Mouse (Mus musculus) WW6 (cell line): ENCODE results near the gene Cyp2b10.
"Not testable (repeated sequence)": the region's sequence is repeated elsewhere in the genome, so short reads cannot be mapped to it uniquely, and the experiment has no call there.

ENCODE experiments used
- DNase-seq: peaks from one replicate; pipeline ENCODE4 v3.0.0-alpha.2; 2013; ENCODE audit warnings: low read depth, low spot score

Cyp2b10 gene

GRCm38 (mm10) chr7:25897411-25897810 lies at the start of gene Cyp2b10:
Gene Cyp2b10 (plus strand): TSS chr7:25897620.
- DNase-seq = no peak

GRCm38 (mm10) chr7:25847722-25848443 lies 49.5 kb upstream of the Cyp2b10 start:
- peak; percentile 69 for DNase-seq

GRCm38 (mm10) chr7:25848444-25848812 lies 49.0 kb upstream of the Cyp2b10 start:
- peak; percentile 28 for DNase-seq

- peak; percentile 48 for DNase-seq
These were observed 42.3 kb upstream of the Cyp2b10 start for GRCm38 (mm10) chr7:25855082-25855481.

- no peak for DNase-seq
These were observed 37.2 kb upstream of the Cyp2b10 start for GRCm38 (mm10) chr7:25859962-25860870.

- no peak for DNase-seq
These were observed 35.1 kb upstream of the Cyp2b10 start for GRCm38 (mm10) chr7:25862365-25862764.

GRCm38 (mm10) chr7:25863756-25864155 lies 33.7 kb upstream of the Cyp2b10 start:
- no peak for DNase-seq

- DNase-seq = no peak
These were observed 32.6 kb upstream of the Cyp2b10 start for GRCm38 (mm10) chr7:25864861-25865260.

GRCm38 (mm10) chr7:25869789-25870188 lies 27.6 kb upstream of the Cyp2b10 start:
- no peak for DNase-seq

- DNase-seq = no peak
These were observed 24.8 kb upstream of the Cyp2b10 start for GRCm38 (mm10) chr7:25872624-25873023.

- no peak for DNase-seq
These were observed 18.7 kb upstream of the Cyp2b10 start for GRCm38 (mm10) chr7:25878735-25879134.

GRCm38 (mm10) chr7:25880721-25881120 lies 16.7 kb upstream of the Cyp2b10 start:
- DNase-seq = not testable (repeated sequence)

- DNase-seq = no peak
These were observed 13.1 kb upstream of the Cyp2b10 start for GRCm38 (mm10) chr7:25884272-25884671.

- no peak for DNase-seq
These were observed 9.7 kb upstream of the Cyp2b10 start for GRCm38 (mm10) chr7:25887758-25888157.

- no peak for DNase-seq
These were observed 4.3 kb upstream of the Cyp2b10 start for GRCm38 (mm10) chr7:25893159-25893558.

GRCm38 (mm10) chr7:25895162-25895561 lies 2.3 kb upstream of the Cyp2b10 start:
- no peak for DNase-seq

- DNase-seq = no peak
These were observed 644 bp downstream of the Cyp2b10 start for GRCm38 (mm10) chr7:25898064-25898463.

- no peak for DNase-seq
These were observed 4.8 kb downstream of the Cyp2b10 start for GRCm38 (mm10) chr7:25902061-25902690.

- DNase-seq = no peak
These were observed 5.7 kb downstream of the Cyp2b10 start for GRCm38 (mm10) chr7:25903156-25903555.

- peak; percentile 69 for DNase-seq
These were observed 6.6 kb downstream of the Cyp2b10 start for GRCm38 (mm10) chr7:25904066-25904465.

GRCm38 (mm10) chr7:25904489-25904888 lies 7.1 kb downstream of the Cyp2b10 start:
- DNase-seq = no peak

- DNase-seq = no peak
These were observed 10.0 kb downstream of the Cyp2b10 start for GRCm38 (mm10) chr7:25907380-25907779.
